Mouse (Mus musculus): Measurements from ENCODE around the gene Crip3. TPM values are rescaled to one million over a fixed set of nuclear protein-coding genes. Genes with fewer than 3 reads are reported as not detected.

Gene Crip3
- polyA plus RNA-seq (2017; shearing (Covaris generic)): not detected

GRCm38 (mm10) chr17:46428761-46429414, at the start of gene Crip3:
Gene Crip3 (plus strand): TSS chr17:46428926.

GRCm38 (mm10) chr17:46383294-46384060, 45.2 kb upstream of the Crip3 start, which contains the start of gene Zfp318:
Gene Zfp318 (plus strand): TSS chr17:46383731.

GRCm38 (mm10) chr17:46438298-46438873, 9.7 kb downstream of the Crip3 start, which contains the start of gene Slc22a7:
Gene Slc22a7 (minus strand): TSS chr17:46438457.

Other genes starting within 250 kb of the Crip3 start
- gene Polh, start 226.3 kb upstream of the Crip3 start, polyA plus RNA-seq (2017; shearing (Covaris generic)): 7.7 TPM
- gene Xpo5, start 226.1 kb upstream of the Crip3 start, polyA plus RNA-seq (2017; shearing (Covaris generic)): 54.1 TPM
- 71.2 TPM for gene Polr1c, start 180.9 kb upstream of the Crip3 start, polyA plus RNA-seq (2017; shearing (Covaris generic))
- 186 TPM for gene Yipf3, start 180.8 kb upstream of the Crip3 start, polyA plus RNA-seq (2017; shearing (Covaris generic))
- 0.20 TPM for gene Lrrc73, start 175.4 kb upstream of the Crip3 start, polyA plus RNA-seq (2017; shearing (Covaris generic))
- gene Tjap1, start 145.9 kb upstream of the Crip3 start, polyA plus RNA-seq (2017; shearing (Covaris generic)): 35.1 TPM
- not detected for gene Dlk2, start 131.5 kb upstream of the Crip3 start, polyA plus RNA-seq (2017; shearing (Covaris generic))
- 9.5 TPM for gene Abcc10, start 100.6 kb upstream of the Crip3 start, polyA plus RNA-seq (2017; shearing (Covaris generic))
- gene Zfp318, start 45.2 kb upstream of the Crip3 start, polyA plus RNA-seq (2017; shearing (Covaris generic)): 1.3 TPM
- not detected for gene Slc22a7, start 9.5 kb downstream of the Crip3 start, polyA plus RNA-seq (2017; shearing (Covaris generic))
- 0.18 TPM for gene Ttbk1, start 58.7 kb downstream of the Crip3 start, polyA plus RNA-seq (2017; shearing (Covaris generic))
- gene Dnph1, start 67.8 kb downstream of the Crip3 start, polyA plus RNA-seq (2017; shearing (Covaris generic)): 8.4 TPM
- gene Cul9, start 117.5 kb downstream of the Crip3 start, polyA plus RNA-seq (2017; shearing (Covaris generic)): 13.2 TPM
- gene Srf, start 127.2 kb downstream of the Crip3 start, polyA plus RNA-seq (2017; shearing (Covaris generic)): 3.4 TPM
- gene Ptk7, start 200.6 kb downstream of the Crip3 start, polyA plus RNA-seq (2017; shearing (Covaris generic)): not detected
- gene Klc4, start 217.1 kb downstream of the Crip3 start, polyA plus RNA-seq (2017; shearing (Covaris generic)): 25.8 TPM
- gene Mrpl2, start 217.3 kb downstream of the Crip3 start, polyA plus RNA-seq (2017; shearing (Covaris generic)): 70.8 TPM
- 13.5 TPM for gene Cul7, start 221.4 kb downstream of the Crip3 start, polyA plus RNA-seq (2017; shearing (Covaris generic))
- 68.2 TPM for gene Rrp36, start 245.4 kb downstream of the Crip3 start, polyA plus RNA-seq (2017; shearing (Covaris generic))
- gene Mea1, start 249.9 kb downstream of the Crip3 start, polyA plus RNA-seq (2017; shearing (Covaris generic)): 170 TPM